Mouse (Mus musculus) midbrain, embryonic 16.5 days (tissue): ENCODE measurements around the gene G6pc3. TPM values are rescaled to one million over a fixed set of nuclear protein-coding genes. Genes with fewer than 3 reads are reported as not detected.

ENCODE experiments used
- ATAC-seq: fragments of 200-750 bp; cut with Nextera tagmentation; 2 replicates; pipeline ENCODE4 v1.8.0; 2017; ENCODE audit warnings: moderate TSS enrichment
- H3K27ac ChIP-seq: fragments of 300-500 bp; sonication (generic); 2 replicates; pipeline ENCODE4 v1.5.1; 2014; ENCODE audit warnings: mild to moderate bottlenecking, low read length, mixed read lengths
- H3K27me3 ChIP-seq: fragments of 300-500 bp; sonication (generic); 2 replicates; pipeline ENCODE4 v1.6.1; 2014; ENCODE audit warnings: low read depth, low read length, mixed read lengths; ENCODE audit not compliant: control insufficient read depth, insufficient read depth
- H3K36me3 ChIP-seq: fragments of 300-500 bp; sonication (generic); 2 replicates; pipeline ENCODE4 v1.6.1; 2014; ENCODE audit warnings: mild to moderate bottlenecking, low read length, moderate library complexity, mixed read lengths; ENCODE audit not compliant: control insufficient read depth, insufficient read depth
- H3K4me1 ChIP-seq: fragments of 300-500 bp; sonication (generic); 2 replicates; pipeline ENCODE4 v1.6.1; 2014; ENCODE audit warnings: mild to moderate bottlenecking, low read length, mixed read lengths; ENCODE audit not compliant: control insufficient read depth, insufficient read depth
- H3K4me2 ChIP-seq: fragments of 300-500 bp; sonication (generic); 2 replicates; pipeline ENCODE4 v1.6.1; 2014; ENCODE audit warnings: mild to moderate bottlenecking, low read length, mixed read lengths
- H3K4me3 ChIP-seq: fragments of 300-500 bp; sonication (generic); 2 replicates; pipeline ENCODE4 v1.5.1; 2014; ENCODE audit warnings: low read depth, mild to moderate bottlenecking, low read length, moderate library complexity, mixed read lengths
- H3K9ac ChIP-seq: fragments of 300-500 bp; sonication (generic); 2 replicates; pipeline ENCODE4 v1.6.1; 2014; ENCODE audit warnings: low read depth, low read length, mixed read lengths
- H3K9me3 ChIP-seq: fragments of 300-500 bp; sonication (generic); replicated peaks from 2 replicates; pipeline ENCODE4 v1.6.1; 2014; ENCODE audit warnings: mild to moderate bottlenecking, low read length, mixed read lengths; ENCODE audit not compliant: control insufficient read depth, poor library complexity, severe bottlenecking
- WGBS: fragments of 180-500 bp; shearing (Covaris S2); extraction: QIAGEN DNeasy Blood & Tissue Kit; methylation state at CpG from one replicate; pipeline ENCODE4 v1.1.7; 2014; 5-methylcytosine and 5-hydroxymethylcytosine counted together
- microRNA-seq: library from miRNA; unstranded; fragments of <30 nt; microRNA quantifications from one replicate; pipeline ENCODE4, GENCODE M21; 2017
- polyA plus RNA-seq: library from polyadenylated mRNA; unstranded; fragments of >200 nt; fragmentation: Nextera tagmentation; extraction: Ambion mirVana; gene quantifications from 2 replicates; pipeline ENCODE4 v1.2.1, GENCODE M21; 2015

G6pc3 gene
- polyA plus RNA-seq, 1 experiment from 2014 or later, result 42.9 TPM

DNA sequence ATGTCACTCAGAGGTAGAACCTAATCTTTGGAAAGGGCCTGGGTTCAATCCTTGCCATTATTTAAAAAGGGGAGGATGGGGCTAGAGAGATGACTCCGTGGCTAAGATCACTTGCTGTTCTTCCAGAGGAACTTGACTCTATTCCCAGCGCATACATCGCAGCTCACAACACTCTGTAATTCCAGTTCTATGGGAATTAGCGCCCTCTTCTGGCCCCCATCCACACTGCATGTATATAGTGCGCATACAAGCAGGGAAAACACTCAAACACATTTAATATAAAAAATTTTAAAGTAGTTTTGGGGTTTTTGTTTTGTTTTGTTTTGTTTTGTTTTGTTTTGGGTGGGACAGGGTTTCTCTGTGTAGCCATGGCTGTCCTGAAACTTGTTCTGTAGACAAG lies 52.5 kb downstream of the G6pc3 start:
- WGBS, result 47% methylated on average over 5 of the region's 5 CpGs
- Histone ChIP-seq H3K4me3 (no peak overlapping the region), H3K4me1 (peaks cover 9% of the 10 kb centered on the region)

More for the DNA sequence above, 52.5 kb downstream of the G6pc3 start:
- ATAC-seq, result no peak
- no peaks in the 10 kb centered on the region for H3K9me3 ChIP-seq
- no peak overlapping the region for H3K4me2 ChIP-seq
- H3K9ac ChIP-seq, result no peak overlapping the region
- no peaks in the 10 kb centered on the region for H3K36me3 ChIP-seq
- H3K27me3 ChIP-seq, result no peaks in the 10 kb centered on the region
- no peak overlapping the region for H3K27ac ChIP-seq

Small RNA genes lying within 50 kb of the gene (microRNA-seq; reads per million reads assigned to microRNA genes)
- gene Mir8101, result 3.8 reads per million, percentile 19 among the genes with 10 or more reads in this experiment

Other genes starting within 250 kb of the G6pc3 start
- 0.10 TPM in 1 of 2 replicates, not detected in the other for gene Sost, start 222.6 kb upstream of the G6pc3 start, polyA plus RNA-seq
- not detected in 2 replicates for gene Cfap97d1, start 205.3 kb upstream of the G6pc3 start, polyA plus RNA-seq
- 25.6 and 29.7 TPM in 2 replicates for gene Dusp3, start 202.6 kb upstream of the G6pc3 start, polyA plus RNA-seq
- 57.4 and 64.6 TPM in 2 replicates for gene Mpp3, start 161.2 kb upstream of the G6pc3 start, polyA plus RNA-seq
- 0.23 and 0.46 TPM in 2 replicates for gene Cd300lg, start 148.1 kb upstream of the G6pc3 start, polyA plus RNA-seq
- gene Mpp2, start 101.1 kb upstream of the G6pc3 start, polyA plus RNA-seq, result 31.8 and 39.9 TPM in 2 replicates
- not detected in 2 replicates for gene Ppy, start 88.3 kb upstream of the G6pc3 start, polyA plus RNA-seq
- not detected in 2 replicates for gene Pyy, start 81.8 kb upstream of the G6pc3 start, polyA plus RNA-seq
- 0.20 TPM in 1 of 2 replicates, not detected in the other for gene Nags, start 44.1 kb upstream of the G6pc3 start, polyA plus RNA-seq
- 45.8 and 46.5 TPM in 2 replicates for gene Tmem101, start 33.2 kb upstream of the G6pc3 start, polyA plus RNA-seq
- 87.8 and 95.3 TPM in 2 replicates for gene Lsm12, start 4.3 kb upstream of the G6pc3 start, polyA plus RNA-seq
- gene Hdac5, start 40.5 kb downstream of the G6pc3 start, polyA plus RNA-seq, result 74.4 and 76.3 TPM in 2 replicates
- 1.6 and 1.8 TPM in 2 replicates for gene BC030867, start 59.3 kb downstream of the G6pc3 start, polyA plus RNA-seq
- 0.07 and 0.10 TPM in 2 replicates for gene Asb16, start 79.1 kb downstream of the G6pc3 start, polyA plus RNA-seq
- 72.8 and 78.5 TPM in 2 replicates for gene Tmub2, start 95.3 kb downstream of the G6pc3 start, polyA plus RNA-seq
- gene Atxn7l3, start 107.0 kb downstream of the G6pc3 start, polyA plus RNA-seq, result 28.3 and 28.9 TPM in 2 replicates
- 70.1 and 85.2 TPM in 2 replicates for gene Ubtf, start 130.1 kb downstream of the G6pc3 start, polyA plus RNA-seq
- 2.3 and 3.5 TPM in 2 replicates for gene Slc4a1, start 176.6 kb downstream of the G6pc3 start, polyA plus RNA-seq
- gene Rundc3a, start 203.8 kb downstream of the G6pc3 start, polyA plus RNA-seq, result 151 and 155 TPM in 2 replicates
- gene Slc25a39, start 218.3 kb downstream of the G6pc3 start, polyA plus RNA-seq, result 144 and 150 TPM in 2 replicates
- 65.2 and 75.8 TPM in 2 replicates for gene Grn, start 240.7 kb downstream of the G6pc3 start, polyA plus RNA-seq